Comparison of ENCODE assay signal across 9 mouse cellular contexts in the genomic region with DNA sequence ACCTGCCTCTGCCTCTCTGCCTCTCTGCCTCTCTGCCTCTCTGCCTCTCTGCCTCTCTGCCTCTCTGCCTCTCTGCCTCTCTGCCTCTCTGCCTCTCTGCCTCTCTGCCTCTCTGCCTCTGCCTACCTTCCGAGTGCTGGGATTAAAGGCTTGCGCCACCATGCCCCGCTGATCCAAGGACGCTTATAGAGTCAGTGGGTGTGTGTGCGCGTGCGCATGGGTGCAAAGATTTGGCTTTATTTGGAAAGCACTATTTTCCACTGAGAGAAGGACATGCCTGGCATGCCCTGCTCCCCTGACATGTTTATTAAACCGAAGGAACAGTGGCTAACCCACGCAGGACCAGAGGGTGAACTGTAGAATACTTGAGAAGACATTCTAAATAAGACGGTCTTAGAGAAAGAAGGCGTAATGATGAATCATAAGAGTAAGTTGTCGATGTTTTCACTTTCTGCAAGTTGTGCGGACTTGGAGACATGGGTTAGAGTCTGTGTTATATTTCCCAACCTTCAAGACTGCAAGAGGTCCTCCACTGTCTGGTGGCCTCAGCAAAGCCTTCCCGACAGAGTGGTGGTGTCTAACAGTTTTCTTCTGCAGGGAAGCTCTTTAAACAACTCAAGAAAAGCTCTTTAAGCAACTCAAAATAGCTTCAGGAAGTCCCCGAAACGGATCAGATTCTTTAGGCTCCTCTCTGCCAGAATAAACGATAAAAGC. TPM values are rescaled to one million over a fixed set of nuclear protein-coding genes. Genes with fewer than 3 reads are reported as not detected.
A peak's percentile ranks its signal among the peaks of the same experiment; 100 is the strongest.
DNase-seq lines count a peak whose midpoint lies in the region; ATAC-seq and TF ChIP-seq lines count a peak whose summit lies in the region.
"Had no signal": no experiment of that assay in that cellular context is flagged by ENCODE, and none has a peak within 500 bp of the region (broad histone marks: within the 10 kb centered on the region; RNA-seq: fewer than 3 reads in every experiment).

No protein-coding gene starts in this region.

- DNase-seq in adrenal gland, postnatal 14 days = peak; percentile 16
- no peak for DNase-seq in adrenal gland, postnatal 10 days
- no peak for DNase-seq in layer of hippocampus, adult 2 months (ENCODE audit: low spot score in 2 of 2)
- no peak for DNase-seq in layer of hippocampus, adult 8-10 months (ENCODE audit: low spot score in 2 of 2)
- no peak for DNase-seq in spleen, postnatal 10 days (ENCODE audit: low spot score in 2 of 2)
- DNase-seq in layer of hippocampus, postnatal 36 days = no peak
- DNase-seq: B cell, adult 2 months had no signal

- 86% methylated on average over 17 of the region's 17 CpGs for WGBS in hindbrain, embryonic 13.5 days
- 78% methylated on average over 17 of the region's 17 CpGs for WGBS in midbrain, embryonic 15.5 days

- H3K9ac ChIP-seq in hindbrain, embryonic 13.5 days = no peak overlapping the region; the same call in 1 of the 2 replicates
- no peak overlapping the region for H3K9ac ChIP-seq in midbrain, embryonic 15.5 days

- peak overlapping the region; percentile 92; the same call in 1 of the 2 replicates for H3K4me3 ChIP-seq in layer of hippocampus, adult 2 months
- H3K4me3 ChIP-seq in hindbrain, embryonic 13.5 days = peak overlapping the region; percentile 85; the same call in 1 of the 2 replicates
- peak overlapping the region; percentile 85; the same call in 1 of the 2 replicates for H3K4me3 ChIP-seq in midbrain, embryonic 15.5 days

- no peak for TF ChIP-seq CTCF in layer of hippocampus, adult 2 months (conservative IDR thresholded peaks at IDR 0.05)

- H3K9me3 ChIP-seq in hindbrain, embryonic 13.5 days = no peaks in the 10 kb centered on the region
- no peaks in the 10 kb centered on the region for H3K9me3 ChIP-seq in midbrain, embryonic 15.5 days

- no peak overlapping the region for H3K27ac ChIP-seq in layer of hippocampus, adult 2 months
- H3K27ac ChIP-seq in hindbrain, embryonic 13.5 days = no peak overlapping the region
- H3K27ac ChIP-seq in midbrain, embryonic 15.5 days = no peak overlapping the region

- H3K36me3 ChIP-seq in hindbrain, embryonic 13.5 days = peaks cover 5% of the 10 kb centered on the region
- no peaks in the 10 kb centered on the region for H3K36me3 ChIP-seq in midbrain, embryonic 15.5 days (replicated peaks)

- peak overlapping the region; percentile 74; the same call in 1 of the 2 replicates for H3K4me2 ChIP-seq in hindbrain, embryonic 13.5 days
- H3K4me2 ChIP-seq in midbrain, embryonic 15.5 days = peak overlapping the region; percentile 76

- ATAC-seq in hindbrain, embryonic 13.5 days (ENCODE audit: low FRiP score) = no peak
- ATAC-seq in midbrain, embryonic 15.5 days (replicated peaks) = no peak

- H3K27me3 ChIP-seq in hindbrain, embryonic 13.5 days = no peaks in the 10 kb centered on the region
- H3K27me3 ChIP-seq in midbrain, embryonic 15.5 days (replicated peaks) = no peaks in the 10 kb centered on the region

- H3K4me1 ChIP-seq in hindbrain, embryonic 13.5 days (replicated peaks) = peaks cover 28% of the 10 kb centered on the region
- peaks cover 26% of the 10 kb centered on the region for H3K4me1 ChIP-seq in midbrain, embryonic 15.5 days

RNA-seq across cellular contexts. Expression of a gene that starts 1.0 kb away (rescaled TPM):
- total RNA-seq in adrenal gland, postnatal 14 days (2021) = 23.7 and 27.6 TPM in 2 replicates
- 10 to 100 TPM; 19.1 to 30.3 TPM for total RNA-seq in adrenal gland, postnatal 10 days (2021)
- total RNA-seq in layer of hippocampus, adult 2 months (2021) = 10 to 100 TPM; 33.1 to 33.6 TPM
- total RNA-seq in layer of hippocampus, adult 8-10 months (2022) = 10 to 100 TPM; 32.5 to 41.1 (median 37.9) TPM
- polyA plus RNA-seq in hindbrain, embryonic 13.5 days (2015; fragmentation: Nextera tagmentation; extraction: Ambion mirVana) = 26.9 and 28.3 TPM in 2 replicates
- 30.9 and 33.3 TPM in 2 replicates for polyA plus RNA-seq in midbrain, embryonic 15.5 days (2015; fragmentation: Nextera tagmentation; extraction: Ambion mirVana)
- total RNA-seq in layer of hippocampus, postnatal 36 days (2021) = 10 to 100 TPM; 30.6 to 34.8 TPM
